Mouse (Mus musculus) adrenal gland, postnatal 25 days (tissue): ENCODE measurements around the gene Hoxc4. TPM values are rescaled to one million over a fixed set of nuclear protein-coding genes. Genes with fewer than 3 reads are reported as not detected.

Experiments
- DNase-seq: peaks from one replicate; pipeline ENCODE4 v3.0.0; 2021; ENCODE audit warnings: mixed read lengths
- microRNA-seq, 2 experiments: library from miRNA; unstranded; fragments of <30 nt; microRNA quantifications; one replicate each; pipeline ENCODE4 v1.2.0; 2021
- total RNA-seq: library from RNA; stranded (reverse); gene quantifications from 2 replicates; pipeline ENCODE4 v1.2.3, GENCODE M21; 2021

The Hoxc4 gene
- total RNA-seq, 1 experiment from 2014 or later: 8.4 TPM

GRCm38 (mm10) chr15:103084944-103085343 is 66.2 kb downstream of the Hoxc4 start:
- no peak for DNase-seq

GRCm38 (mm10) chr15:103085831-103086671 is 67.3 kb downstream of the Hoxc4 start:
- DNase-seq: peak; percentile 65

Small RNA genes lying within 50 kb of the gene (microRNA-seq; reads per million reads assigned to microRNA genes)
- gene Mir196a-2 (239 to 295 reads per million in 2 experiments), gene Mir615 (1,365 to 2,350 reads per million in 2 experiments)

Other genes with a start within 250 kb of the Hoxc4 start
- gene Hoxc13, start 97.8 kb upstream of the Hoxc4 start, total RNA-seq: not detected in 2 replicates
- gene Hoxc12, start 82.2 kb upstream of the Hoxc4 start, total RNA-seq: not detected in 2 replicates
- gene Hoxc11, start 64.5 kb upstream of the Hoxc4 start, total RNA-seq: not detected in 2 replicates
- 0.36 and 0.48 TPM in 2 replicates for gene Hoxc10, start 52.1 kb upstream of the Hoxc4 start, total RNA-seq
- 7.6 and 9.0 TPM in 2 replicates for gene Hoxc5, start 51.5 kb upstream of the Hoxc4 start, total RNA-seq
- 0.85 and 1.5 TPM in 2 replicates for gene Hoxc9, start 42.5 kb upstream of the Hoxc4 start, total RNA-seq
- 21.5 and 26.7 TPM in 2 replicates for gene Hoxc8, start 28.3 kb upstream of the Hoxc4 start, total RNA-seq
- gene Hoxc6, start 20.7 kb upstream of the Hoxc4 start, total RNA-seq: 59.4 and 68.1 TPM in 2 replicates
- gene Smug1, start 148.2 kb downstream of the Hoxc4 start, total RNA-seq: 12.1 and 19.9 TPM in 2 replicates
- gene Cbx5, start 220.9 kb downstream of the Hoxc4 start, total RNA-seq: 73.2 and 88.5 TPM in 2 replicates
- 210 and 212 TPM in 2 replicates for gene Hnrnpa1, start 221.5 kb downstream of the Hoxc4 start, total RNA-seq
- 0.58 TPM in 1 of 2 replicates, not detected in the other for gene Nfe2, start 239.5 kb downstream of the Hoxc4 start, total RNA-seq